Mouse (Mus musculus) heart, adult 2 months (tissue): ENCODE measurements around the gene Gm20683. TPM values are rescaled to one million over a fixed set of nuclear protein-coding genes. Genes with fewer than 3 reads are reported as not detected.
A peak's percentile ranks its signal among the peaks of the same experiment; 100 is the strongest.

ENCODE experiments used
- DNase-seq, 2 experiments: peaks; one replicate each; pipeline ENCODE4 v3.0.0; 2021
- H3K27ac ChIP-seq: fragments of 200-600 bp; 2 replicates; pipeline ENCODE4 v1.8.1; 2022
- H3K27me3 ChIP-seq: fragments of 200-500 bp; 2 replicates; pipeline ENCODE4 v1.6.1; 2012; ENCODE audit warnings: mild to moderate bottlenecking, low read length, inconsistent platforms, mixed read lengths; ENCODE audit not compliant: control insufficient read depth, insufficient read depth
- H3K36me3 ChIP-seq: fragments of 200-500 bp; 2 replicates; pipeline ENCODE4 v1.6.1; 2012; ENCODE audit warnings: low read length, inconsistent platforms; ENCODE audit not compliant: control insufficient read depth, insufficient read depth
- H3K4me1 ChIP-seq: fragments of 200-500 bp; 2 replicates; pipeline ENCODE4 v1.6.1; 2011; ENCODE audit warnings: low read length; ENCODE audit not compliant: control insufficient read depth, insufficient read depth
- H3K4me3 ChIP-seq: fragments of 200-600 bp; 2 replicates; pipeline ENCODE4 v1.8.1; 2022
- H3K79me2 ChIP-seq: fragments of 200-500 bp; replicated peaks from 2 replicates; pipeline ENCODE4 v1.6.1; 2012; ENCODE audit warnings: mild to moderate bottlenecking, inconsistent platforms, low read length, moderate library complexity, mixed read lengths; ENCODE audit not compliant: control insufficient read depth, insufficient read depth
- H3K9ac ChIP-seq: fragments of 200-500 bp; 2 replicates; pipeline ENCODE4 v1.6.1; 2012; ENCODE audit warnings: low read depth, mild to moderate bottlenecking, control low read depth, inconsistent platforms, low read length, mixed read lengths
- CTCF ChIP-seq: fragments of 200-600 bp; IDR thresholded peaks from 2 replicates; pipeline ENCODE4 v1.8.1; 2022; ENCODE audit warnings: antibody characterized with exemption, mild to moderate bottlenecking, moderate library complexity
- EP300 ChIP-seq: fragments of 200-500 bp; IDR thresholded peaks from 2 replicates; pipeline ENCODE4 v1.6.1; 2011; ENCODE audit warnings: low read depth, low read length, control low read depth; ENCODE audit not compliant: insufficient read depth
- POLR2A ChIP-seq: fragments of 200-500 bp; IDR thresholded peaks from 2 replicates; pipeline ENCODE4 v1.6.1; 2011; ENCODE audit warnings: mild to moderate bottlenecking, low read depth, low read length, control low read depth; ENCODE audit not compliant: insufficient read depth
- WGBS: fragments of 180-500 bp; shearing (Covaris S2); methylation state at CpG from one replicate; pipeline ENCODE4 v1.1.7; 2018; 5-methylcytosine and 5-hydroxymethylcytosine counted together
- intact Hi-C: fragments of 180-260 bp; cut with DNase I; formaldehyde crosslinking; loops from one replicate; pipeline ENCODE4 v1.15.1; 2025
- polyA plus RNA-seq: library from polyadenylated mRNA; depleted of rRNA; stranded (reverse); fragments of >200 nt; gene quantifications from 2 replicates; pipeline ENCODE4 v1.2.3, GENCODE M21; 2012
- total RNA-seq, 2 experiments: library from RNA; stranded (reverse); gene quantifications; 2 replicates each; pipeline ENCODE4 v1.2.3; 2021

Gene Gm20683
- total and polyA plus RNA-seq, 3 experiments = 2.4 to 21.6 (median 2.9) TPM

- DNase-seq = no peak
- H3K9ac ChIP-seq = peak overlapping the region; percentile 59
- 21% methylated on average over 23 of the region's 23 CpGs for WGBS
- H3K36me3 ChIP-seq = no peaks in the 10 kb centered on the region; the same call in 1 of the 2 replicates
- H3K79me2 ChIP-seq = peaks cover 2% of the 10 kb centered on the region
- H3K27ac ChIP-seq = peak overlapping the region; percentile 73
- TF ChIP-seq POLR2A = peak; percentile 11; the same call in 1 of the 2 replicates
- no peak for TF ChIP-seq EP300
- no peaks in the 10 kb centered on the region for H3K27me3 ChIP-seq
- intact Hi-C loops = no loop called here
- peaks cover 23% of the 10 kb centered on the region for H3K4me1 ChIP-seq
- peak overlapping the region; percentile 40 for H3K4me3 ChIP-seq
Measured at GRCm38 (mm10) chr17:25836397-25837075, 5.0 kb downstream of the Gm20683 start.

- H3K9ac ChIP-seq = peak overlapping the region; percentile 59
- peak overlapping the region; percentile 73; the same call in 1 of the 2 replicates for H3K27ac ChIP-seq
- H3K79me2 ChIP-seq = peaks cover 2% of the 10 kb centered on the region
- H3K36me3 ChIP-seq = no peaks in the 10 kb centered on the region; the same call in 1 of the 2 replicates
- no peak for DNase-seq
- peaks cover 26% of the 10 kb centered on the region for H3K4me1 ChIP-seq
- WGBS = 80% methylated on average over 16 of the region's 16 CpGs
- H3K27me3 ChIP-seq = no peaks in the 10 kb centered on the region
- TF ChIP-seq CTCF = no peak
- no peak for TF ChIP-seq EP300
- no peak for TF ChIP-seq POLR2A
- intact Hi-C loops = no loop called here
- no peak overlapping the region for H3K4me3 ChIP-seq
Measured at GRCm38 (mm10) chr17:25835816-25836215, 5.7 kb downstream of the Gm20683 start.

- H3K36me3 ChIP-seq = no peaks in the 10 kb centered on the region; the same call in 1 of the 2 replicates
Measured at GRCm38 (mm10) chr17:25835301-25835700, 6.3 kb downstream of the Gm20683 start.

GRCm38 (mm10) chr17:25834595-25835222 lies 6.9 kb downstream of the Gm20683 start:
- Histone ChIP-seq H3K9ac (0 out of 2 replicates have a peak overlapping the region, but pooled peaks have one; percentile 19), H3K79me2 (peaks cover 2% of the 10 kb centered on the region), H3K27me3 (no peaks in the 10 kb centered on the region), H3K4me1 (peaks cover 26% of the 10 kb centered on the region), H3K36me3 (no peaks in the 10 kb centered on the region; the same call in 1 of the 2 replicates), H3K27ac (peak overlapping the region; percentile 100; the same call in 1 of the 2 replicates), H3K4me3 (peak overlapping the region; percentile 85; the same call in 1 of the 2 replicates)
- intact Hi-C loops = loop anchor here (5.0 kb wide), 1 partner anchor 33 kb away; the partner anchor contains the start of gene Mcrip2
- no peak for TF ChIP-seq CTCF
- TF ChIP-seq POLR2A = no peak
- no peak for TF ChIP-seq EP300
- no peak for DNase-seq
- WGBS = 83% methylated on average over 12 of the region's 12 CpGs

More at GRCm38 (mm10) chr17:25835301-25835700, 6.3 kb downstream of the Gm20683 start:
- no peak for TF ChIP-seq EP300
- no peak for TF ChIP-seq POLR2A
- TF ChIP-seq CTCF = no peak
- 94% methylated on average over 7 of the region's 7 CpGs for WGBS
- Histone ChIP-seq H3K79me2 (peaks cover 2% of the 10 kb centered on the region), H3K4me1 (peaks cover 26% of the 10 kb centered on the region), H3K4me3 (no peak overlapping the region), H3K9ac (no peak overlapping the region), H3K27ac (no peak overlapping the region), H3K27me3 (no peaks in the 10 kb centered on the region)
- DNase-seq = no peak
- intact Hi-C loops = no loop called here

- DNase-seq = peak; percentile 40 to 56
Measured at GRCm38 (mm10) chr17:25833961-25834594, 7.5 kb downstream of the Gm20683 start.

More at GRCm38 (mm10) chr17:25833961-25834594, 7.5 kb downstream of the Gm20683 start:
- Histone ChIP-seq H3K27ac (peak overlapping the region; percentile 100), H3K4me3 (peak overlapping the region; percentile 85), H3K9ac (peak overlapping the region; percentile 84), H3K27me3 (no peaks in the 10 kb centered on the region), H3K79me2 (peaks cover 2% of the 10 kb centered on the region), H3K36me3 (no peaks in the 10 kb centered on the region; the same call in 1 of the 2 replicates), H3K4me1 (peaks cover 26% of the 10 kb centered on the region)
- TF ChIP-seq CTCF = no peak
- TF ChIP-seq EP300 = no peak
- TF ChIP-seq POLR2A = no peak
- 10% methylated on average over 6 of the region's 6 CpGs for WGBS
- intact Hi-C loops = loop anchor here (5.0 kb wide), 1 partner anchor 33 kb away; the partner anchor contains the start of gene Mcrip2
